Mouse (Mus musculus): ENCODE results near the gene Rpl22. TPM values are rescaled to one million over a fixed set of nuclear protein-coding genes. Genes with fewer than 3 reads are reported as not detected.

Gene Rpl22
- polyA plus RNA-seq, 1 experiment, result 49.7 TPM

GRCm38 (mm10) chr4:152307542-152307941 lies 18.0 kb upstream of the Rpl22 start:
- peaks cover 4% of the 10 kb centered on the region; the same call in 1 of the 2 replicates for H3K4me1 ChIP-seq (ENCODE audit: control insufficient read depth, insufficient read depth, low read length)
- H3K36me3 ChIP-seq (ENCODE audit: control insufficient read depth, insufficient read depth, low read length), result no peaks in the 10 kb centered on the region; the same call in 1 of the 2 replicates
- H3K27me3 ChIP-seq (ENCODE audit: control insufficient read depth, insufficient read depth, low read length), result no peaks in the 10 kb centered on the region; the same call in 1 of the 2 replicates
- no peak overlapping the region for H3K27ac ChIP-seq (ENCODE audit: control insufficient read depth, insufficient read depth, low read depth, low read length)
- no peak for TF ChIP-seq POLR2A (IDR thresholded peaks at IDR 0.05; ENCODE audit: control insufficient read depth, low read depth, low read length)
- no peak for TF ChIP-seq CTCF (IDR thresholded peaks at IDR 0.05; ENCODE audit: control insufficient read depth, insufficient read depth, insufficient replicate concordance, low read depth, low read length)
- H3K4me3 ChIP-seq (ENCODE audit: control insufficient read depth, low read depth, low read length), result no peak overlapping the region

GRCm38 (mm10) chr4:152312186-152312585 lies 13.4 kb upstream of the Rpl22 start:
- H3K27me3 ChIP-seq (ENCODE audit: control insufficient read depth, insufficient read depth, low read length), result no peaks in the 10 kb centered on the region; the same call in 1 of the 2 replicates
- H3K4me1 ChIP-seq (ENCODE audit: control insufficient read depth, insufficient read depth, low read length), result peaks cover 21% of the 10 kb centered on the region
- TF ChIP-seq POLR2A (IDR thresholded peaks at IDR 0.05; ENCODE audit: control insufficient read depth, low read depth, low read length) (no peak), CTCF (IDR thresholded peaks at IDR 0.05; ENCODE audit: control insufficient read depth, insufficient read depth, insufficient replicate concordance, low read depth, low read length) (no peak)
- H3K36me3 ChIP-seq (ENCODE audit: control insufficient read depth, insufficient read depth, low read length), result no peaks in the 10 kb centered on the region
- no peak overlapping the region for H3K4me3 ChIP-seq (ENCODE audit: control insufficient read depth, low read depth, low read length)
- no peak overlapping the region for H3K27ac ChIP-seq (ENCODE audit: control insufficient read depth, insufficient read depth, low read depth, low read length)

- Histone ChIP-seq H3K27me3 (ENCODE audit: control insufficient read depth, insufficient read depth, low read length) (no peaks in the 10 kb centered on the region; the same call in 1 of the 2 replicates), H3K27ac (ENCODE audit: control insufficient read depth, insufficient read depth, low read depth, low read length) (no peak overlapping the region), H3K4me3 (ENCODE audit: control insufficient read depth, low read depth, low read length) (peak overlapping the region; percentile 7), H3K4me1 (ENCODE audit: control insufficient read depth, insufficient read depth, low read length) (peaks cover 21% of the 10 kb centered on the region), H3K36me3 (ENCODE audit: control insufficient read depth, insufficient read depth, low read length) (no peaks in the 10 kb centered on the region)
- TF ChIP-seq POLR2A (IDR thresholded peaks at IDR 0.05; ENCODE audit: control insufficient read depth, low read depth, low read length) (no peak), CTCF (IDR thresholded peaks at IDR 0.05; ENCODE audit: control insufficient read depth, insufficient read depth, insufficient replicate concordance, low read depth, low read length) (no peak)
Measured at GRCm38 (mm10) chr4:152313211-152313632, 12.3 kb upstream of the Rpl22 start.

GRCm38 (mm10) chr4:152313934-152314333 lies 11.6 kb upstream of the Rpl22 start:
- peaks cover 26% of the 10 kb centered on the region for H3K4me1 ChIP-seq (ENCODE audit: control insufficient read depth, insufficient read depth, low read length)
- H3K27ac ChIP-seq (ENCODE audit: control insufficient read depth, insufficient read depth, low read depth, low read length), result no peak overlapping the region
- H3K27me3 ChIP-seq (ENCODE audit: control insufficient read depth, insufficient read depth, low read length), result no peaks in the 10 kb centered on the region; the same call in 1 of the 2 replicates
- H3K36me3 ChIP-seq (ENCODE audit: control insufficient read depth, insufficient read depth, low read length), result no peaks in the 10 kb centered on the region
- TF ChIP-seq POLR2A (IDR thresholded peaks at IDR 0.05; ENCODE audit: control insufficient read depth, low read depth, low read length) (no peak), CTCF (IDR thresholded peaks at IDR 0.05; ENCODE audit: control insufficient read depth, insufficient read depth, insufficient replicate concordance, low read depth, low read length) (no peak)
- H3K4me3 ChIP-seq (ENCODE audit: control insufficient read depth, low read depth, low read length), result no peak overlapping the region

- H3K27me3 ChIP-seq (ENCODE audit: control insufficient read depth, insufficient read depth, low read length), result no peaks in the 10 kb centered on the region; the same call in 1 of the 2 replicates
- TF ChIP-seq CTCF (IDR thresholded peaks at IDR 0.05; ENCODE audit: control insufficient read depth, insufficient read depth, insufficient replicate concordance, low read depth, low read length), result no peak
- no peak for TF ChIP-seq POLR2A (IDR thresholded peaks at IDR 0.05; ENCODE audit: control insufficient read depth, low read depth, low read length)
- H3K4me3 ChIP-seq (ENCODE audit: control insufficient read depth, low read depth, low read length), result peak overlapping the region; percentile 18; the same call in 1 of the 2 replicates
- peaks cover 27% of the 10 kb centered on the region for H3K4me1 ChIP-seq (ENCODE audit: control insufficient read depth, insufficient read depth, low read length)
- no peak overlapping the region for H3K27ac ChIP-seq (ENCODE audit: control insufficient read depth, insufficient read depth, low read depth, low read length)
- H3K36me3 ChIP-seq (ENCODE audit: control insufficient read depth, insufficient read depth, low read length), result no peaks in the 10 kb centered on the region
Measured at GRCm38 (mm10) chr4:152315498-152316213, 9.9 kb upstream of the Rpl22 start.

- Histone ChIP-seq H3K27ac (ENCODE audit: control insufficient read depth, insufficient read depth, low read depth, low read length) (no peak overlapping the region), H3K27me3 (ENCODE audit: control insufficient read depth, insufficient read depth, low read length) (no peaks in the 10 kb centered on the region; the same call in 1 of the 2 replicates), H3K4me1 (ENCODE audit: control insufficient read depth, insufficient read depth, low read length) (peaks cover 22% of the 10 kb centered on the region), H3K4me3 (ENCODE audit: control insufficient read depth, low read depth, low read length) (no peak overlapping the region), H3K36me3 (ENCODE audit: control insufficient read depth, insufficient read depth, low read length) (no peaks in the 10 kb centered on the region)
- TF ChIP-seq CTCF (IDR thresholded peaks at IDR 0.05; ENCODE audit: control insufficient read depth, insufficient read depth, insufficient replicate concordance, low read depth, low read length) (no peak), POLR2A (IDR thresholded peaks at IDR 0.05; ENCODE audit: control insufficient read depth, low read depth, low read length) (no peak)
Measured at GRCm38 (mm10) chr4:152317631-152318033, 7.9 kb upstream of the Rpl22 start.

GRCm38 (mm10) chr4:152318517-152319234 lies 6.9 kb upstream of the Rpl22 start, which contains the start of gene Rnf207:
Gene Rnf207 (minus strand): TSS chr4:152318993.
- no peaks in the 10 kb centered on the region for H3K27me3 ChIP-seq (ENCODE audit: control insufficient read depth, insufficient read depth, low read length)
- H3K36me3 ChIP-seq (ENCODE audit: control insufficient read depth, insufficient read depth, low read length), result no peaks in the 10 kb centered on the region
- H3K4me1 ChIP-seq (ENCODE audit: control insufficient read depth, insufficient read depth, low read length), result peaks cover 18% of the 10 kb centered on the region
- no peak within 1 kb of the TSS for H3K27ac ChIP-seq (ENCODE audit: control insufficient read depth, insufficient read depth, low read depth, low read length)
- TF ChIP-seq CTCF (IDR thresholded peaks at IDR 0.05; ENCODE audit: control insufficient read depth, insufficient read depth, insufficient replicate concordance, low read depth, low read length) (peak; percentile 28; the same call in 1 of the 2 replicates), POLR2A (IDR thresholded peaks at IDR 0.05; ENCODE audit: control insufficient read depth, low read depth, low read length) (no peak)
- H3K4me3 ChIP-seq (ENCODE audit: control insufficient read depth, low read depth, low read length), result peak within 1 kb of the TSS; percentile 64

Data from testis, adult 2 months (tissue).